ENCODE assay signal across 25 mouse cellular contexts in the genomic region with DNA sequence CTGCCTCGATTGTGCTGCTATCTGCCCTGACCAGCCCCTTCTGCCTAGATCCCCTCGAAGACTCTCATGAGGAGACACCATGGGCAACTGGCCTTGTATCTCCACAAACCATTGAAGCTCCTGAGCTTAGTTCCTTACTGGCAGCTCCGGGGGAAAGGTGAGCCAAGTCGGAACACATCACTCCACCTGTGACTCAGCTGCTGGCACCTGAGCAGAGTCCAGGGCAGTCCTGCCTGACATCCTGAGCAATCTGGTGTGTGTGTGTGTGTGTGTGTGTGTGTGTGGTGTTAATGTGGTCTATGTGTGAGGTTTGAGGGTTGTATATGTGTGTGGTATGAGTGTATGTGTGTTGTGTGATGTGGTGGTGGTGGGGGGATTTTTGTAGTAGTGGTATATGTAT.
"Had no signal": no experiment of that assay in that cellular context is flagged by ENCODE, and none has a peak within 500 bp of the region (broad histone marks: within the 10 kb centered on the region; RNA-seq: fewer than 3 reads in every experiment).

No protein-coding gene starts in this region.

- H3K4me3 ChIP-seq: heart, adult 2 months; heart, embryonic 13.5 days; heart, embryonic 15.5 days; intestine, embryonic 15.5 days; layer of hippocampus, adult 2 months; limb, embryonic 13.5 days; limb, embryonic 15.5 days had no signal

- H3K4me2 ChIP-seq: heart, embryonic 11.5 days; heart, embryonic 13.5 days; heart, embryonic 15.5 days; hindbrain, embryonic 14.5 days; intestine, embryonic 15.5 days; limb, embryonic 13.5 days; limb, embryonic 15.5 days had no signal

- ATAC-seq: forebrain, postnatal 0 days; hindbrain, embryonic 16.5 days; inflammation-experienced regulatory T-cells, adult 6 months; intestine, embryonic 15.5 days had no signal

- DNase-seq: forebrain, postnatal 0 days; gastrocnemius, postnatal 14 days; gastrocnemius, postnatal 36 days; heart, adult 11 months; heart, adult 2 months; heart, postnatal 14 days; heart, postnatal 36 days; kidney, adult 18-20 months; kidney, adult 8-10 months; kidney, postnatal 10 days; kidney, postnatal 25 days; kidney, postnatal 4 days; layer of hippocampus, adult 9-11 months; layer of hippocampus, postnatal 36 days; left cerebral cortex, postnatal 4 days had no signal

- H3K36me3 ChIP-seq: heart, embryonic 13.5 days; heart, embryonic 15.5 days; intestine, embryonic 15.5 days; limb, embryonic 13.5 days; limb, embryonic 15.5 days had no signal

- H3K9me3 ChIP-seq: heart, embryonic 13.5 days; heart, embryonic 15.5 days; intestine, embryonic 15.5 days; limb, embryonic 13.5 days; limb, embryonic 15.5 days had no signal

- H3K4me1 ChIP-seq: heart, embryonic 13.5 days; heart, embryonic 15.5 days; intestine, embryonic 15.5 days; limb, embryonic 15.5 days had no signal

- H3K27ac ChIP-seq: heart, adult 2 months; heart, embryonic 13.5 days; heart, embryonic 15.5 days; hindbrain, embryonic 14.5 days; intestine, embryonic 15.5 days; layer of hippocampus, adult 2 months; limb, embryonic 13.5 days; limb, embryonic 15.5 days had no signal

- H3K9ac ChIP-seq: forebrain, postnatal 0 days; heart, embryonic 13.5 days; heart, embryonic 15.5 days; hindbrain, embryonic 14.5 days; intestine, embryonic 15.5 days; limb, embryonic 13.5 days; limb, embryonic 15.5 days had no signal

- H3K27me3 ChIP-seq: heart, embryonic 13.5 days; heart, embryonic 15.5 days; intestine, embryonic 15.5 days; limb, embryonic 13.5 days; limb, embryonic 15.5 days had no signal
